Mouse (Mus musculus): ENCODE results near the gene Ssbp4.

Ssbp4 gene

GRCm38 (mm10) chr8:70608749-70609367 lies at the start of gene Ssbp4:
TSS of gene Ssbp4 (minus strand) at chr8:70608872.
- DNase-seq (ENCODE audit: low spot score in 2 of 2) = peak in 1 of 2 experiments; percentile 71

- DNase-seq (ENCODE audit: low spot score in 2 of 2) = no peak
Observed at GRCm38 (mm10) chr8:70657739-70658138, 49.1 kb upstream of the Ssbp4 start.

- no peak for DNase-seq (ENCODE audit: low spot score in 2 of 2)
Observed at GRCm38 (mm10) chr8:70657214-70657613, 48.5 kb upstream of the Ssbp4 start.

GRCm38 (mm10) chr8:70656193-70656790 lies 47.6 kb upstream of the Ssbp4 start:
- DNase-seq (ENCODE audit: low spot score in 2 of 2) = no peak

- DNase-seq (ENCODE audit: low spot score in 2 of 2) = no peak
Observed at GRCm38 (mm10) chr8:70655469-70655868, 46.8 kb upstream of the Ssbp4 start.

GRCm38 (mm10) chr8:70654121-70654520 lies 45.4 kb upstream of the Ssbp4 start:
- no peak for DNase-seq (ENCODE audit: low spot score in 2 of 2)

GRCm38 (mm10) chr8:70653226-70653625 lies 44.6 kb upstream of the Ssbp4 start:
- peak; percentile 61 to 83 for DNase-seq (ENCODE audit: low spot score in 2 of 2)

- DNase-seq (ENCODE audit: low spot score in 2 of 2) = no peak
Observed at GRCm38 (mm10) chr8:70650351-70650750, 41.7 kb upstream of the Ssbp4 start.

GRCm38 (mm10) chr8:70649324-70649723 lies 40.7 kb upstream of the Ssbp4 start:
- DNase-seq (ENCODE audit: low spot score in 2 of 2) = peak in 1 of 2 experiments; percentile 58

GRCm38 (mm10) chr8:70648921-70649320 lies 40.2 kb upstream of the Ssbp4 start:
- no peak for DNase-seq (ENCODE audit: low spot score in 2 of 2)

GRCm38 (mm10) chr8:70648164-70648442 lies 39.4 kb upstream of the Ssbp4 start:
- no peak for DNase-seq (ENCODE audit: low spot score in 2 of 2)

- DNase-seq (ENCODE audit: low spot score in 2 of 2) = no peak
Observed at GRCm38 (mm10) chr8:70647343-70648163, 38.9 kb upstream of the Ssbp4 start.

- no peak for DNase-seq (ENCODE audit: low spot score in 2 of 2)
Observed at GRCm38 (mm10) chr8:70646775-70647174, 38.1 kb upstream of the Ssbp4 start.

GRCm38 (mm10) chr8:70646369-70646768 lies 37.7 kb upstream of the Ssbp4 start:
- no peak for DNase-seq (ENCODE audit: low spot score in 2 of 2)

- no peak for DNase-seq (ENCODE audit: low spot score in 2 of 2)
Observed at GRCm38 (mm10) chr8:70645501-70646224, 37.0 kb upstream of the Ssbp4 start.

GRCm38 (mm10) chr8:70644065-70644464 lies 35.4 kb upstream of the Ssbp4 start:
- peak; percentile 54 to 80 for DNase-seq (ENCODE audit: low spot score in 2 of 2)

GRCm38 (mm10) chr8:70643019-70643418 lies 34.3 kb upstream of the Ssbp4 start:
- no peak for DNase-seq (ENCODE audit: low spot score in 2 of 2)

GRCm38 (mm10) chr8:70638752-70639151 lies 30.1 kb upstream of the Ssbp4 start:
- no peak for DNase-seq (ENCODE audit: low spot score in 2 of 2)

- no peak for DNase-seq (ENCODE audit: low spot score in 2 of 2)
Observed at GRCm38 (mm10) chr8:70636838-70637237, 28.2 kb upstream of the Ssbp4 start.

GRCm38 (mm10) chr8:70635527-70635926 lies 26.9 kb upstream of the Ssbp4 start:
- peak in 1 of 2 experiments; percentile 35 for DNase-seq (ENCODE audit: low spot score in 2 of 2)

- DNase-seq (ENCODE audit: low spot score in 2 of 2) = no peak
Observed at GRCm38 (mm10) chr8:70634066-70634465, 25.4 kb upstream of the Ssbp4 start.

GRCm38 (mm10) chr8:70632346-70632892 lies 23.7 kb upstream of the Ssbp4 start, which contains the start of gene Gdf15:
TSS of gene Gdf15 (minus strand) at chr8:70632456.
- no peak for DNase-seq (ENCODE audit: low spot score in 2 of 2)

Measured in spleen, postnatal 4 days (tissue).